8 mouse cellular contexts compared by ENCODE assay signal in genomic region chr5:92106327-92107125, GRCm38 (mm10). TPM values are rescaled to one million over a fixed set of nuclear protein-coding genes. Genes with fewer than 3 reads are reported as not detected.
DNase-seq lines count a peak whose midpoint lies in the region; ATAC-seq and TF ChIP-seq lines count a peak whose summit lies in the region.

No protein-coding gene starts in this region.

- no peak for TF ChIP-seq CTCF in brain, embryonic 14.5 days (IDR thresholded peaks at IDR 0.05; ENCODE audit: borderline replicate concordance, extremely low read depth, insufficient read depth, insufficient read length)

- peak; percentile 43 for ATAC-seq in CD4-positive, CD25-positive, alpha-beta regulatory T cell, adult 4 months

- peak; percentile 39 for DNase-seq in kidney, adult 11 months
- DNase-seq in kidney, adult 9 months: no peak
- DNase-seq in brain, embryonic 14.5 days (ENCODE audit: low read depth): peak; percentile 81
- DNase-seq in kidney, postnatal 10 days: peak; percentile 28
- no peak for DNase-seq in urinary bladder, postnatal 25 days (ENCODE audit: low spot score)
- no peak for DNase-seq in urinary bladder, adult 18-20 months (ENCODE audit: low spot score in 2 of 2)
- DNase-seq in frontal cortex, postnatal 25 days (ENCODE audit: low spot score in 2 of 2): no peak

- no peak for TF ChIP-seq POLR2A in brain, embryonic 14.5 days (IDR thresholded peaks at IDR 0.05; ENCODE audit: borderline replicate concordance, extremely low read depth, insufficient read depth, insufficient read length, poor library complexity, severe bottlenecking)

RNA-seq across cellular contexts. Expression of gene G3bp2, which starts 23.0 kb away (rescaled TPM):
- polyA plus RNA-seq in CD4-positive, CD25-positive, alpha-beta regulatory T cell, adult 4 months (2017; shearing (Covaris generic)): 100 to 1,000 TPM; 210 to 252 TPM
- polyA plus RNA-seq in brain, embryonic 14.5 days (2012; rRNA removed): 117 and 172 TPM in 2 replicates

RNA-seq across cellular contexts. Expression of gene Uso1, which starts 31.2 kb away (rescaled TPM):
- polyA plus RNA-seq in CD4-positive, CD25-positive, alpha-beta regulatory T cell, adult 4 months (2017; shearing (Covaris generic)): 10 to 100 TPM; 35.5 to 36.5 TPM
- 39.4 and 46.2 TPM in 2 replicates for polyA plus RNA-seq in brain, embryonic 14.5 days (2012; rRNA removed)

Comparison
In these comparisons a context has a peak if more than half of its experiments do, and no peak if none do; other contexts are left out.
1. DNase-seq: peak in kidney, adult 11 months (single experiment), brain, embryonic 14.5 days (single experiment) and kidney, postnatal 10 days (single experiment); none in kidney, adult 9 months (single experiment), urinary bladder, postnatal 25 days (single experiment), urinary bladder, adult 18-20 months (0 of 2) and frontal cortex, postnatal 25 days (0 of 2).